Mouse (Mus musculus) embryonic facial prominence, embryonic 15.5 days (tissue): ENCODE results near the gene Gm10065. TPM values are rescaled to one million over a fixed set of nuclear protein-coding genes. Genes with fewer than 3 reads are reported as not detected.
"Not testable (repeated sequence)": the region's sequence is repeated elsewhere in the genome, so short reads cannot be mapped to it uniquely, and the experiment has no call there.

Experiments used
- ATAC-seq: fragments of 200-750 bp; cut with Nextera tagmentation; 2 replicates; pipeline ENCODE4 v1.8.0; 2017; ENCODE audit warnings: low read depth, moderate TSS enrichment; ENCODE audit not compliant: insufficient number of reproducible peaks, low FRiP score, low TSS enrichment
- H3K27ac ChIP-seq: fragments of 300-500 bp; sonication (generic); replicated peaks from 2 replicates; pipeline ENCODE4 v1.5.1; 2015; ENCODE audit warnings: mild to moderate bottlenecking, inconsistent platforms
- H3K27me3 ChIP-seq: fragments of 300-500 bp; sonication (generic); 2 replicates; pipeline ENCODE4 v1.6.1; 2015; ENCODE audit warnings: inconsistent platforms
- H3K36me3 ChIP-seq: fragments of 300-500 bp; sonication (generic); 2 replicates; pipeline ENCODE4 v1.6.1; 2015; ENCODE audit warnings: mild to moderate bottlenecking, inconsistent platforms
- H3K4me1 ChIP-seq: fragments of 300-500 bp; sonication (generic); 2 replicates; pipeline ENCODE4 v1.6.1; 2015; ENCODE audit warnings: inconsistent platforms
- H3K4me2 ChIP-seq: fragments of 300-500 bp; sonication (generic); replicated peaks from 2 replicates; pipeline ENCODE4 v1.6.1; 2015; ENCODE audit warnings: mild to moderate bottlenecking, inconsistent platforms
- H3K4me3 ChIP-seq: fragments of 300-500 bp; sonication (generic); replicated peaks from 2 replicates; pipeline ENCODE4 v1.5.1; 2015; ENCODE audit warnings: mild to moderate bottlenecking, inconsistent platforms
- H3K9ac ChIP-seq: fragments of 300-500 bp; sonication (generic); 2 replicates; pipeline ENCODE4 v1.6.1; 2015; ENCODE audit warnings: inconsistent platforms
- H3K9me3 ChIP-seq: fragments of 300-500 bp; sonication (generic); replicated peaks from 2 replicates; pipeline ENCODE4 v1.6.1; 2016; ENCODE audit warnings: inconsistent platforms
- WGBS: fragments of 180-500 bp; shearing (Covaris S2); methylation state at CpG from one replicate; pipeline ENCODE4 v1.1.7; 2015; 5-methylcytosine and 5-hydroxymethylcytosine counted together
- polyA plus RNA-seq: library from polyadenylated mRNA; unstranded; fragments of >200 nt; fragmentation: Nextera tagmentation; extraction: Ambion mirVana; gene quantifications from 2 replicates; pipeline ENCODE4 v1.2.1, GENCODE M21; 2015

The Gm10065 gene
- polyA plus RNA-seq, 1 experiment from 2014 or later: 1.8 TPM

DNA sequence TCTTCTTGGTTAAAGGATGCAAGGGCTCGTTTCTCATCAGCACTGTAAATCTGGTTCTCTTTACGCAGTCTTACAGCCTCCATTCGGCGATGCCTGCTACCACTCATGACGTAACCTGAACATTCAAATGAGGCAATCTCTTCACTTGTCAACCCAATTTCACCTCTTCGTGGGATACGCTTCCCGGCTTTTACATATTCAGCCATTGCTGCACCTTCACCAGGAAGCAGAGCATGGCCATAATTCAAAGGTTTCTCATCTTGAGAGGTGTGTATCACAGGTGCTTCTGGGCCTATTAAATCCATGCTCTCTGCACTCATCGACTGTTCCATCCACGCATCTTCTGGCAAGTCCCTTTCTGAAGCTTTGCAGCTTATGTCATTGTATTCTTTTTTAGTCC, 11.9 kb downstream of the Gm10065 start:
- 85% methylated on average over 10 of the region's 10 CpGs for WGBS
- H3K27ac ChIP-seq: no peak overlapping the region
- ATAC-seq: no peak
- no peak overlapping the region for H3K4me3 ChIP-seq
- no peak overlapping the region for H3K4me2 ChIP-seq
- H3K36me3 ChIP-seq: no peaks in the 10 kb centered on the region
- H3K9ac ChIP-seq: no peak overlapping the region
- H3K4me1 ChIP-seq: 0 out of 2 replicates have a peak, but pooled peaks cover 4% of the 10 kb centered on the region
- H3K27me3 ChIP-seq: no peaks in the 10 kb centered on the region; the same call in 1 of the 2 replicates
- no peaks in the 10 kb centered on the region for H3K9me3 ChIP-seq

DNA sequence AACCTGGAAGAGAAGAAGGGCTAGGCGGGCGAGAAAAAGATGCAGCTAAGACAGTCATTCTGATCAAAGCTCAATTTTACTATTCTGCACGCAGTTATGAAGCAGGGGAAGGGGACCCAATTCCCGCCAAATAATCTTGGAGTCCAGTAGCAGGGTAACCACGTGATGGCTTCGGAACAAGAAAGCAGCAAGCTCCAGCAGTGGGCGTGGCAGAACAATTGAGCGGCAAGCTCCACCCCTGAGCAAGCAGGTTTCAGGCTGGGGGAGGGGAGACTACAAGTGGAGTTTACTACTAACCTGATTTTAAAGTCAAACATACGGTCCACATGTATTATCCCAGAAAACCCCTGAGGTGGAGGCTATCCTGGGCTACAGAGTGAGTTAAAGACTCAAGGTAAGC, 16.7 kb downstream of the Gm10065 start:
- WGBS: 43% methylated on average over 9 of the region's 9 CpGs
- ATAC-seq, H3K4me1 ChIP-seq: not testable (repeated sequence)

GRCm38 (mm10) chr13:21456347-21456746, 22.9 kb downstream of the Gm10065 start:
- Histone ChIP-seq H3K27ac (no peak overlapping the region), H3K27me3 (0 out of 2 replicates have a peak, but pooled peaks cover 3% of the 10 kb centered on the region), H3K9me3 (no peaks in the 10 kb centered on the region), H3K4me2 (no peak overlapping the region), H3K9ac (no peak overlapping the region), H3K36me3 (0 out of 2 replicates have a peak, but pooled peaks cover 2% of the 10 kb centered on the region), H3K4me1 (peaks cover 12% of the 10 kb centered on the region; the same call in 1 of the 2 replicates), H3K4me3 (no peak overlapping the region)
- ATAC-seq: no peak
- 5% methylated on average over 4 of the region's 4 CpGs for WGBS

More for the DNA sequence above, 16.7 kb downstream of the Gm10065 start:
- H3K27me3 ChIP-seq, H3K4me2 ChIP-seq, H3K9me3 ChIP-seq, H3K4me3 ChIP-seq, H3K36me3 ChIP-seq, H3K27ac ChIP-seq, H3K9ac ChIP-seq: not testable (repeated sequence)

DNA sequence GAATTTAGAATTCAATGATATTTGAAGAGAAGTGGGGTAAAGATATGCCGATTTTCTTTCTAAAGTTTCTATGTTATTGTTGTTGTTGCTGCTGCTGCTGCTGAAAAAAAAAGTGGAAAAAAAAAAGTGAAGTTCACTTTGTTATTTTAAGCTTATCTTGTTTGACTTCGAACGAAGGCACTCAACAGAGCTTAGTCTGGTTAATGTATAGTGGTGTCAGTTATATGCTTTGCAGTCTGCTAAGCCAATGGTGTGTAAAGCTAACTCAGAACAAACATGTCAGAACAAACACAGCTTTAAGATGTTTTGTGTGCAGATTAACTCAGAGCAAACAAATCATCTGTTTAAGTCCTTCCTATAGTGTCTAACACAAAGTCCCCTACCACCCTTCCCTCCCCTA, 25.1 kb downstream of the Gm10065 start:
- WGBS: 91% methylated on average over 3 of the region's 3 CpGs
- H3K27me3 ChIP-seq: 0 out of 2 replicates have a peak, but pooled peaks cover 3% of the 10 kb centered on the region
- H3K9me3 ChIP-seq: no peaks in the 10 kb centered on the region
- no peak overlapping the region for H3K4me3 ChIP-seq
- H3K9ac ChIP-seq: no peak overlapping the region
- H3K36me3 ChIP-seq: peaks cover 8% of the 10 kb centered on the region; the same call in 1 of the 2 replicates
- H3K4me2 ChIP-seq: peak overlapping the region; percentile 58; the same call in 1 of the 2 replicates
- H3K4me1 ChIP-seq: peaks cover 12% of the 10 kb centered on the region; the same call in 1 of the 2 replicates
- H3K27ac ChIP-seq: no peak overlapping the region
- no peak for ATAC-seq

GRCm38 (mm10) chr13:21453449-21453848, 25.8 kb downstream of the Gm10065 start, which contains the start of gene Zscan26:
Gene Zscan26, minus strand, starts transcription at chr13:21453730.
- peak; percentile 88 for ATAC-seq
- Histone ChIP-seq H3K4me3 (peak within 1 kb of the TSS; percentile 68), H3K4me2 (peak within 1 kb of the TSS; percentile 58), H3K27ac (peak within 1 kb of the TSS; percentile 83), H3K9ac (peak within 1 kb of the TSS; percentile 55), H3K36me3 (peaks cover 10% of the 10 kb centered on the region; the same call in 1 of the 2 replicates), H3K27me3 (0 out of 2 replicates have a peak, but pooled peaks cover 3% of the 10 kb centered on the region), H3K9me3 (no peaks in the 10 kb centered on the region), H3K4me1 (peaks cover 12% of the 10 kb centered on the region; the same call in 1 of the 2 replicates)
- WGBS: under 1% methylated on average over 23 of the region's 23 CpGs

DNA sequence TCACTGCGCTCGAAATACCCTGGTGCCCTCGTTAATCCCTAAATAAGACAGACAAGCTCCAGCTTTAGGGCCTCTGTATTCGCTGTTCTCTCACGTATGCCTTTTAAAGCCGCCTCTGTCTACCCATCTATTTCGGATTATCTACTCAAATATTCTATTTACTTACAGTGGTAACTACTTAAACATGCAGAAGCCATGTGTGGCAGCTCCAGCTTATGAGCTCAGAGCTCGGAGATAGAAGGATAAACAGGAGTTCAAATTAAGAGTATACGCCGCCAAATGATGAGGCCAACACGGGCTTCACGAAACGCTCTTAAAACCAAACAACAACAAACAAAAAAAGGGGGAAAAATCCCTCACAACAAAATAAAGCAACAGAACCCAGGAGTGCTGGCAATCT, 26.2 kb downstream of the Gm10065 start:
- Histone ChIP-seq H3K4me1 (peaks cover 12% of the 10 kb centered on the region; the same call in 1 of the 2 replicates), H3K36me3 (peaks cover 14% of the 10 kb centered on the region), H3K9ac (peak overlapping the region; percentile 55), H3K9me3 (no peaks in the 10 kb centered on the region), H3K27me3 (0 out of 2 replicates have a peak, but pooled peaks cover 3% of the 10 kb centered on the region), H3K4me2 (peak overlapping the region; percentile 58), H3K27ac (peak overlapping the region; percentile 83), H3K4me3 (peak overlapping the region; percentile 68)
- ATAC-seq: no peak
- WGBS: 2% methylated on average over 13 of the region's 13 CpGs

- ATAC-seq: no peak
- Histone ChIP-seq H3K27me3 (no peaks in the 10 kb centered on the region), H3K4me3 (no peak overlapping the region), H3K9me3 (no peaks in the 10 kb centered on the region), H3K4me1 (peaks cover 12% of the 10 kb centered on the region; the same call in 1 of the 2 replicates), H3K9ac (no peak overlapping the region), H3K27ac (no peak overlapping the region), H3K36me3 (peaks cover 55% of the 10 kb centered on the region), H3K4me2 (no peak overlapping the region)
- 74% methylated on average over 16 of the region's 16 CpGs for WGBS
These were observed 31.2 kb downstream of the Gm10065 start for GRCm38 (mm10) chr13:21447856-21448614.

DNA sequence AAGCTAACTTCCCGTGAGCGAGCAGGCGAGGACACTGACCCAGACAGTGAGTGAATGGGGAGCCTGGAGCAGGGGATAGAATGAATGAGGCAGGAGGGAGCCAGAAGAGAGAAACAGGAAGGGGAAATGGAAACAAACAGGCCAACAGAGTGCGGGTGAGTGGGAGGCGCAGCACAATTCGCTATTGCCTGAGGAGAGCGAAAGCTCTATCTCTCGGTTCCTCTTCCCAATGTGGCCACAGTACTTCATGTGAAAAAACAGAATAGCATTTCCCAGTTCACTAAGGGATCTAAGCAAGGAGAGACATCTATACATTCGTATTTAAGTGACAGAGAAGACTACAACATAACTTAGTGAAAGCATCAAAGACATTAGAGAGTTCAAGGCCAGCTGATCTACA, 32.4 kb downstream of the Gm10065 start:
- Histone ChIP-seq H3K27me3 (no peaks in the 10 kb centered on the region), H3K4me2 (no peak overlapping the region), H3K4me1 (0 out of 2 replicates have a peak, but pooled peaks cover under 1% of the 10 kb centered on the region), H3K27ac (no peak overlapping the region), H3K9ac (no peak overlapping the region), H3K4me3 (no peak overlapping the region), H3K36me3 (peaks cover 56% of the 10 kb centered on the region), H3K9me3 (no peaks in the 10 kb centered on the region)
- 87% methylated on average over 9 of the region's 9 CpGs for WGBS
- no peak for ATAC-seq

- Histone ChIP-seq H3K4me1 (peaks cover 8% of the 10 kb centered on the region; the same call in 1 of the 2 replicates), H3K9me3 (no peaks in the 10 kb centered on the region), H3K27ac (peak overlapping the region; percentile 82), H3K27me3 (no peaks in the 10 kb centered on the region), H3K9ac (peak overlapping the region; percentile 48; the same call in 1 of the 2 replicates), H3K4me2 (peak overlapping the region; percentile 81), H3K36me3 (peaks cover 26% of the 10 kb centered on the region), H3K4me3 (peak overlapping the region; percentile 59)
- no peak for ATAC-seq
- WGBS: 14% methylated on average over 10 of the region's 10 CpGs
These were observed 38.1 kb downstream of the Gm10065 start for GRCm38 (mm10) chr13:21441207-21441572.

DNA sequence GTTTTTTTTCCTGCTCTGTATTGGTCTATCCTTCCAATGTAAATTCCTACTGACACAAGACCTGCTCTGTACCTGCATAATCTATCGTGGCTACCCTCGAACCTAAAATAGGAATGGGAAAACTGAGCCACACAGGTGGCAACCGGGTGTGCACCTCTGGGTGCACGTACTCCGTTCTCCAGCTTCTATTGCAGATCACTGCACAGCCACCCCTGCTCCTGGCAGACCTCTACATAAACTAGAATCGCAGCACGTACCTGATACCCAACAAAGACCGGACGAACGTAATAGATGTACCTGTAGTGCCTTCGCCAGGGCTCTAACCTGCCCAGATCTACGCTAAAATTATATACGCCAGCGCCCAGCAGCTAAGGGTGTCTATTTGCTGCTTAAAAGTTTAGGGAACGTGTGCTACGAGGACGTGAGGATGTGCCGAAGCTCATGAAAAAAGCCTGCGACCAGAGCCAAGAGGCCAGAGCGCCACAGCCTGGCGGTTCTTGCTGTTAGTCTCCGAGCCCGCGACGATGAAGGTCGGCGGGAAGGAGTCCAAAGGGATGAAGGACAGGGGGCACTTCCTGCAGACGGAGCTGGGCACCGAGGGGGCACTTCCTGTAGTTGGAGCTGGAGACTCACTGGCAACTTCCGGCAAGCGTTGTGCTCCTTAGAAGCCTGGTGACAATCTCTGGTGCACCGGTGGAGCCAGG, 38.6 kb downstream of the Gm10065 start, which contains the start of gene Pgbd1:
Gene Pgbd1 (minus strand): TSS at position 556 of the 704 bp plus-strand sequence.
- no peaks in the 10 kb centered on the region for H3K27me3 ChIP-seq
- peak within 1 kb of the TSS; percentile 82 for H3K27ac ChIP-seq
- H3K9me3 ChIP-seq: no peaks in the 10 kb centered on the region
- WGBS: under 1% methylated on average over 32 of the region's 32 CpGs
- H3K4me3 ChIP-seq: peak within 1 kb of the TSS; percentile 59
- peak; percentile 80 for ATAC-seq
- H3K36me3 ChIP-seq: peaks cover 25% of the 10 kb centered on the region
- peak within 1 kb of the TSS; percentile 48 for H3K9ac ChIP-seq
- H3K4me2 ChIP-seq: peak within 1 kb of the TSS; percentile 81
- H3K4me1 ChIP-seq: peaks cover 8% of the 10 kb centered on the region; the same call in 1 of the 2 replicates

DNA sequence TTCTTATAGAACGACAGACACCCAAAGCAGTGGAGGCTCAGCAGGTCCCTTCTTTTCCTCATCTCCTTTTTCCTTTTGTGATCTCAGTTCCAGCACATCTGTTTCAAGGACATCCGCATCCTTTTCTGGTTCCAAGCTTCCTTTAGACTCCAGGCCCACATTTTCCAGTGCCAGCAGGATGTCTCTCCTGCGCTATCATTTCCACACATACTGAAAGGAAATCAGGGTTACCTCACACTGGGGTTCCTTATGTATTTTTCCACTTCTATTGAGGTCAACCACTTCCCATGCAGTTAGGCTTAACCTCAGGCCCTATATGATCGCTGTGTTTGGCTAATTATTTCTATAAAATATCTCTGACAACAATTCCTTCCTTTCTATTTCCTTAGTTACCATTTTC, 43.8 kb downstream of the Gm10065 start:
- no peaks in the 10 kb centered on the region for H3K27me3 ChIP-seq
- WGBS: 85% methylated on average over 4 of the region's 4 CpGs

More for the DNA sequence above, 43.8 kb downstream of the Gm10065 start:
- Histone ChIP-seq H3K4me3 (no peak overlapping the region), H3K36me3 (no peaks in the 10 kb centered on the region), H3K4me2 (no peak overlapping the region), H3K9ac (no peak overlapping the region), H3K4me1 (peaks cover 8% of the 10 kb centered on the region; the same call in 1 of the 2 replicates), H3K27ac (no peak overlapping the region), H3K9me3 (no peaks in the 10 kb centered on the region)
- ATAC-seq: no peak
